Comparison of ENCODE assay signal across 14 mouse cellular contexts in genomic region chr16:77894247-77894646, GRCm38 (mm10).
A peak's percentile ranks its signal among the peaks of the same experiment; 100 is the strongest.
DNase-seq lines count a peak whose midpoint lies in the region; ATAC-seq and TF ChIP-seq lines count a peak whose summit lies in the region.
"Had no signal": no experiment of that assay in that cellular context is flagged by ENCODE, and none has a peak within 500 bp of the region (broad histone marks: within the 10 kb centered on the region; RNA-seq: fewer than 3 reads in every experiment).

No protein-coding gene starts in this region.

- no peaks in the 10 kb centered on the region for H3K36me3 ChIP-seq in forebrain, embryonic 12.5 days (replicated peaks)
- no peaks in the 10 kb centered on the region for H3K36me3 ChIP-seq in forebrain, embryonic 10.5 days (replicated peaks)
- H3K36me3 ChIP-seq in hindbrain, embryonic 12.5 days = no peaks in the 10 kb centered on the region
- H3K36me3 ChIP-seq in midbrain, embryonic 15.5 days (replicated peaks) = no peaks in the 10 kb centered on the region

- no peak overlapping the region for H3K9ac ChIP-seq in forebrain, embryonic 12.5 days
- H3K9ac ChIP-seq in hindbrain, embryonic 12.5 days = no peak overlapping the region
- no peak overlapping the region for H3K9ac ChIP-seq in midbrain, embryonic 15.5 days

- intact Hi-C loops in left cerebral cortex, postnatal 10 days (cut with DNase I) = no loop called here

- H3K9me3 ChIP-seq in forebrain, embryonic 12.5 days = no peaks in the 10 kb centered on the region
- no peaks in the 10 kb centered on the region for H3K9me3 ChIP-seq in forebrain, embryonic 10.5 days
- H3K9me3 ChIP-seq in hindbrain, embryonic 12.5 days (replicated peaks) = no peaks in the 10 kb centered on the region
- no peaks in the 10 kb centered on the region for H3K9me3 ChIP-seq in midbrain, embryonic 15.5 days

- H3K4me2 ChIP-seq in forebrain, embryonic 12.5 days = no peak overlapping the region
- no peak overlapping the region for H3K4me2 ChIP-seq in hindbrain, embryonic 12.5 days (replicated peaks)
- H3K4me2 ChIP-seq in midbrain, embryonic 15.5 days = no peak overlapping the region

- no peak for TF ChIP-seq POLR2A in brain, embryonic 14.5 days (IDR thresholded peaks at IDR 0.05; ENCODE audit: borderline replicate concordance, extremely low read depth, insufficient read depth, insufficient read length, poor library complexity, severe bottlenecking)

- H3K4me3 ChIP-seq in forebrain, embryonic 12.5 days (replicated peaks) = no peak overlapping the region
- no peak overlapping the region for H3K4me3 ChIP-seq in forebrain, embryonic 10.5 days
- H3K4me3 ChIP-seq in hindbrain, embryonic 12.5 days = no peak overlapping the region
- H3K4me3 ChIP-seq in midbrain, embryonic 15.5 days = no peak overlapping the region

- H3K4me1 ChIP-seq in forebrain, embryonic 12.5 days = peaks cover 8% of the 10 kb centered on the region
- 0 out of 2 replicates have a peak, but pooled peaks cover 4% of the 10 kb centered on the region for H3K4me1 ChIP-seq in forebrain, embryonic 10.5 days
- 0 out of 2 replicates have a peak, but pooled peaks cover 3% of the 10 kb centered on the region for H3K4me1 ChIP-seq in hindbrain, embryonic 12.5 days
- 0 out of 2 replicates have a peak, but pooled peaks cover 6% of the 10 kb centered on the region for H3K4me1 ChIP-seq in midbrain, embryonic 15.5 days

- no peaks in the 10 kb centered on the region for H3K27me3 ChIP-seq in forebrain, embryonic 12.5 days
- H3K27me3 ChIP-seq in forebrain, embryonic 10.5 days (ENCODE audit: poor library complexity, severe bottlenecking) = no peaks in the 10 kb centered on the region
- H3K27me3 ChIP-seq in hindbrain, embryonic 12.5 days = no peaks in the 10 kb centered on the region
- no peaks in the 10 kb centered on the region for H3K27me3 ChIP-seq in midbrain, embryonic 15.5 days (replicated peaks)

- WGBS in forebrain, embryonic 12.5 days = 46% methylated on average over 2 of the region's 2 CpGs
- 63% methylated on average over 2 of the region's 2 CpGs for WGBS in forebrain, embryonic 10.5 days
- WGBS in hindbrain, embryonic 12.5 days = 27% methylated on average over 2 of the region's 2 CpGs
- 28% methylated on average over 2 of the region's 2 CpGs for WGBS in midbrain, embryonic 15.5 days

- no peak for ATAC-seq in forebrain, embryonic 12.5 days (ENCODE audit: low FRiP score)
- ATAC-seq in hindbrain, embryonic 12.5 days (ENCODE audit: low FRiP score) = peak; percentile 72
- ATAC-seq in midbrain, embryonic 15.5 days (replicated peaks) = peak; percentile 86
- ATAC-seq: Patski had no signal

- no peak for DNase-seq in forebrain, embryonic 10.5 days (ENCODE audit: extremely low spot score, low spot score)
- DNase-seq in brain, embryonic 14.5 days (ENCODE audit: low read depth) = peak; percentile 90
- no peak for DNase-seq in B cell, adult 2 months
- no peak for DNase-seq in frontal cortex, postnatal 14 days (ENCODE audit: low spot score in 2 of 2)
- no peak for DNase-seq in left cerebral cortex, postnatal 10 days (ENCODE audit: extremely low spot score in 1 of 2, low spot score in 2 of 2)
- DNase-seq: cerebellum, adult 2 months; heart, adult 11 months; kidney, adult 9 months; lung, postnatal 4 days; right cerebral cortex, postnatal 4 days had no signal

- 0 out of 2 replicates have a peak overlapping the region, but pooled peaks have one; percentile 26 for H3K27ac ChIP-seq in forebrain, embryonic 12.5 days
- no peak overlapping the region for H3K27ac ChIP-seq in forebrain, embryonic 10.5 days
- peak overlapping the region; percentile 80 for H3K27ac ChIP-seq in hindbrain, embryonic 12.5 days
- H3K27ac ChIP-seq in midbrain, embryonic 15.5 days = peak overlapping the region; percentile 75

- no peak for TF ChIP-seq CTCF in brain, embryonic 14.5 days (IDR thresholded peaks at IDR 0.05; ENCODE audit: borderline replicate concordance, extremely low read depth, insufficient read depth, insufficient read length)
